Mouse (Mus musculus) limb, embryonic 14.5 days (tissue): ENCODE results near the gene Kif7. TPM values are rescaled to one million over a fixed set of nuclear protein-coding genes. Genes with fewer than 3 reads are reported as not detected.

ENCODE experiments used
- ATAC-seq: fragments of 200-750 bp; cut with Nextera tagmentation; 2 replicates; pipeline ENCODE4 v1.8.0; 2017; ENCODE audit warnings: low read depth, moderate number of reproducible peaks, moderate TSS enrichment; ENCODE audit not compliant: low FRiP score
- DNase-seq: peaks from one replicate; pipeline ENCODE4 v3.0.0-alpha.2; 2015; ENCODE audit warnings: low spot score
- H3K27ac ChIP-seq: fragments of 300-500 bp; sonication (generic); replicated peaks from 2 replicates; pipeline ENCODE4 v1.5.1; 2014; ENCODE audit warnings: low read depth, mild to moderate bottlenecking, low read length, moderate library complexity, mixed read lengths
- H3K27me3 ChIP-seq: fragments of 300-500 bp; sonication (generic); 2 replicates; pipeline ENCODE4 v1.6.1; 2014; ENCODE audit warnings: low read length, mixed read lengths; ENCODE audit not compliant: control insufficient read depth, insufficient read depth
- H3K36me3 ChIP-seq: fragments of 300-500 bp; sonication (generic); 2 replicates; pipeline ENCODE4 v1.6.1; 2014; ENCODE audit warnings: mild to moderate bottlenecking, low read length, moderate library complexity, mixed read lengths; ENCODE audit not compliant: control insufficient read depth, insufficient read depth
- H3K4me1 ChIP-seq: fragments of 300-500 bp; sonication (generic); 2 replicates; pipeline ENCODE4 v1.6.1; 2014; ENCODE audit warnings: antibody characterized with exemption, low read length, mixed read lengths; ENCODE audit not compliant: control insufficient read depth, insufficient read depth
- H3K4me2 ChIP-seq: fragments of 300-500 bp; sonication (generic); replicated peaks from 2 replicates; pipeline ENCODE4 v1.6.1; 2014; ENCODE audit warnings: low read depth, mild to moderate bottlenecking, low read length, moderate library complexity; ENCODE audit not compliant: severe bottlenecking
- H3K4me3 ChIP-seq: fragments of 300-500 bp; sonication (generic); replicated peaks from 2 replicates; pipeline ENCODE4 v1.5.1; 2014; ENCODE audit warnings: low read length
- H3K9ac ChIP-seq: fragments of 300-500 bp; sonication (generic); 2 replicates; pipeline ENCODE4 v1.6.1; 2014; ENCODE audit warnings: mild to moderate bottlenecking, low read depth, low read length, moderate library complexity; ENCODE audit not compliant: severe bottlenecking
- H3K9me3 ChIP-seq: fragments of 300-500 bp; sonication (generic); 2 replicates; pipeline ENCODE4 v1.6.1; 2016; ENCODE audit warnings: low read length; ENCODE audit not compliant: control insufficient read depth
- POLR2A ChIP-seq: fragments of 200-500 bp; IDR thresholded peaks from 2 replicates; pipeline ENCODE4 v1.8.0; 2012; ENCODE audit warnings: inconsistent platforms, mild to moderate bottlenecking, moderate library complexity, borderline replicate concordance; ENCODE audit not compliant: insufficient read depth, insufficient read length; ENCODE audit errors: extremely low read depth
- WGBS: fragments of 180-500 bp; shearing (Covaris S2); extraction: QIAGEN DNeasy Blood & Tissue Kit; methylation state at CpG from one replicate; pipeline ENCODE4 v1.1.7; 2014; 5-methylcytosine and 5-hydroxymethylcytosine counted together
- polyA plus RNA-seq, 2 experiments: library from polyadenylated mRNA; depleted of rRNA in 1 of 2; stranded (reverse) in 1 of 2; unstranded in 1 of 2; fragments of >200 nt; fragmentation: Nextera tagmentation in 1 of 2; extraction: Ambion mirVana in 1 of 2; gene quantifications; 2 replicates each; pipeline versions ENCODE4 v1.2.1 to v1.2.3; 2012 to 2014

Kif7 gene
- polyA plus RNA-seq, 2 experiments = 7.2 to 14.6 TPM

- H3K27me3 ChIP-seq = no peaks in the 10 kb centered on the region
- peak within 1 kb of the TSS; percentile 68 for H3K9ac ChIP-seq
- no peak within 1 kb of the TSS for H3K27ac ChIP-seq
- 3% methylated on average over 41 of the region's 46 CpGs for WGBS
- ATAC-seq = peak; percentile 85
- 0 out of 2 replicates have a peak, but pooled peaks cover 5% of the 10 kb centered on the region for H3K36me3 ChIP-seq
- H3K4me3 ChIP-seq = peak within 1 kb of the TSS; percentile 79
- H3K4me1 ChIP-seq = peaks cover 4% of the 10 kb centered on the region
- no peaks in the 10 kb centered on the region for H3K9me3 ChIP-seq
- 0 out of 2 replicates have a peak, but pooled peaks have one; percentile 21 for TF ChIP-seq POLR2A
- peak within 1 kb of the TSS; percentile 95 for H3K4me2 ChIP-seq
- DNase-seq = peak; percentile 90
Measured at GRCm38 (mm10) chr7:79742659-79743536, 27.4 kb upstream of the Kif7 start, which contains the start of the genes Pex11a and Wdr93. Gene Pex11a (minus strand): TSS chr7:79743131. Gene Wdr93 (plus strand): TSS chr7:79743163.

DNA sequence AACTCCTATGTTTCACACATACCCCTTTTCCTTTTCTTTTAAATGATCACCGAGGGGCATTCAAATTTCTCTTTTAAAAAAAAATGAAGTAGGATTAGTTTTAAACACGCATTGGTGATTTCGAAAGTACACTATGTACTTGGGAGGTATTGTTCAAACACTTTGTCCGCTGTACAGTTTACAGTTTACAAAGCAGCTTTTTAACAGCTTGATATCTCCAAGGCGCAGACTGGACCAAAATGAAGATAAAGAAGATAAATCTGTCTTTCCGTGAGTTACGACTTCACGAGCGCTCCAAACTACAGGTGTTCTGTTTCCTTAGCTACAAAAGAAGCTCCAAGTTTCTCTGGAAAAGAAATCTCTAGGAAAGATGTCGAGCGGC lies 26.7 kb upstream of the Kif7 start:
- peaks cover 4% of the 10 kb centered on the region for H3K4me1 ChIP-seq
- DNase-seq (no peak), ATAC-seq (no peak)
- H3K4me2 ChIP-seq = peak overlapping the region; percentile 95
- H3K36me3 ChIP-seq = 0 out of 2 replicates have a peak, but pooled peaks cover 5% of the 10 kb centered on the region
- no peak overlapping the region for H3K27ac ChIP-seq
- WGBS = 16% methylated on average over 11 of the region's 11 CpGs
- no peaks in the 10 kb centered on the region for H3K27me3 ChIP-seq
- H3K9me3 ChIP-seq = no peaks in the 10 kb centered on the region
- no peak for TF ChIP-seq POLR2A
- H3K4me3 ChIP-seq = peak overlapping the region; percentile 79
- peak overlapping the region; percentile 68 for H3K9ac ChIP-seq

DNA sequence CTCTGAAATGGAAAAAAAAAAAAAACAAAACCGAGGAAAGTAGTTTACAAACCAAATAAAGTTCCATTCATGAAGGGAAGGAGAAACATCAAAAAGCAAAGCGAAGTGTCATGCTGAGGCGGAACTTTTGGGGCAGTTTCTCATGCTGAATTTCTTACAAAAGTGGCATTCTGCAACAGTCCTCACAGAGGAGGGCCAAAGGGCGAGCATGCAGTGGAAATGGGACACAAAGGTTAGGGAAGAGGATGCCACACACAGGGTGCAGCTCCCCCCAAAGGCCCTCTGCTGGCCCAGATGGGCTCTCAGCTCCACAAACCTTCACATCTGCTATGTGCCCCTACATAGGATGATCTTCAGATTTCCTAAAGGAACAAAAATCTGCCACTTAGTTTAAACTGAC lies 24.8 kb upstream of the Kif7 start:
- no peak overlapping the region for H3K9ac ChIP-seq
- peaks cover 9% of the 10 kb centered on the region; the same call in 1 of the 2 replicates for H3K36me3 ChIP-seq
- peaks cover 4% of the 10 kb centered on the region for H3K4me1 ChIP-seq
- 74% methylated on average over 4 of the region's 4 CpGs for whole genome bisulfite sequencing
- no peaks in the 10 kb centered on the region for H3K27me3 ChIP-seq
- ATAC-seq = no peak
- no peak for TF ChIP-seq POLR2A
- no peak overlapping the region for H3K27ac ChIP-seq
- H3K9me3 ChIP-seq = no peaks in the 10 kb centered on the region
- H3K4me2 ChIP-seq = no peak overlapping the region
- no peak for DNase-seq
- no peak overlapping the region for H3K4me3 ChIP-seq

GRCm38 (mm10) chr7:79738913-79739312 lies 23.4 kb upstream of the Kif7 start:
- no peak overlapping the region for H3K27ac ChIP-seq
- WGBS = 88% methylated on average over 2 of the region's 2 CpGs
- ATAC-seq (no peak), DNase-seq (no peak)
- no peak for TF ChIP-seq POLR2A
- H3K4me1 ChIP-seq = peaks cover 4% of the 10 kb centered on the region
- no peaks in the 10 kb centered on the region for H3K9me3 ChIP-seq
- peaks cover 13% of the 10 kb centered on the region; the same call in 1 of the 2 replicates for H3K36me3 ChIP-seq
- H3K4me3 ChIP-seq = no peak overlapping the region
- no peaks in the 10 kb centered on the region for H3K27me3 ChIP-seq
- H3K4me2 ChIP-seq = no peak overlapping the region
- H3K9ac ChIP-seq = no peak overlapping the region

DNA sequence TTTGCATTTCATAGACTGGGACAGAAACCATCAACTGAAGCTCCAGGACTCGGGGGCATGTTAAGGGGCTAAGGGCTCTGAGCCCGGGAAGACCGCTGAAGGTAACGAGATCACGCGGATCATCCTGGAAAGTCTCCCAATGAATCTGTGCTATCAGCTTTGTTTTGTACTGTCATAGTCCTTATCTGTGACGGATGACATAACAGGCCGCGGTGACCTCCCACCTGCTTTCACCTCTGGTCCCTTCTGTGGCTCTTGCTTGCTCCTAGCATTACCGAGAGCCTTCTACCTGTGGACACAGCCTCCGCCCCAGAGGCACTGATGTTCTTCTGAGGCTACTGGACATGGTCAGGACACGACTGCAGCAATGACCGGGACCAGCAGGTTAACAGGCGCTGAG lies 21.0 kb upstream of the Kif7 start:
- peaks cover 13% of the 10 kb centered on the region; the same call in 1 of the 2 replicates for H3K36me3 ChIP-seq
- no peak for DNase-seq
- H3K4me2 ChIP-seq = no peak overlapping the region
- no peak for ATAC-seq
- no peaks in the 10 kb centered on the region for H3K4me1 ChIP-seq
- H3K4me3 ChIP-seq = no peak overlapping the region
- no peak overlapping the region for H3K9ac ChIP-seq
- 92% methylated on average over 14 of the region's 14 CpGs for WGBS
- no peak for TF ChIP-seq POLR2A
- H3K27me3 ChIP-seq = no peaks in the 10 kb centered on the region
- H3K27ac ChIP-seq = no peak overlapping the region
- no peaks in the 10 kb centered on the region for H3K9me3 ChIP-seq
